Mouse (Mus musculus): ENCODE measurements around the gene S1pr2.
"Not testable (repeated sequence)": the region's sequence is repeated elsewhere in the genome, so short reads cannot be mapped to it uniquely, and the experiment has no call there.

The S1pr2 gene

GRCm38 (mm10) chr9:21000811-21001210 is 24.2 kb upstream of the S1pr2 start:
- DNase-seq (ENCODE audit: low spot score in 2 of 2): no peak

GRCm38 (mm10) chr9:20998337-20998736 is 21.8 kb upstream of the S1pr2 start:
- not testable (repeated sequence) for DNase-seq (ENCODE audit: low spot score in 2 of 2)

GRCm38 (mm10) chr9:20997065-20997464 is 20.5 kb upstream of the S1pr2 start:
- DNase-seq (ENCODE audit: low spot score in 2 of 2): no peak

- DNase-seq (ENCODE audit: low spot score in 2 of 2): no peak
Observed at GRCm38 (mm10) chr9:20995069-20995468, 18.5 kb upstream of the S1pr2 start.

GRCm38 (mm10) chr9:20993165-20993898 is 16.8 kb upstream of the S1pr2 start:
- DNase-seq (ENCODE audit: low spot score in 2 of 2): no peak

GRCm38 (mm10) chr9:20991587-20991986 is 15.0 kb upstream of the S1pr2 start:
- DNase-seq (ENCODE audit: low spot score in 2 of 2): no peak

GRCm38 (mm10) chr9:20990861-20991260 is 14.3 kb upstream of the S1pr2 start:
- peak in 1 of 2 experiments; percentile 64 for DNase-seq (ENCODE audit: low spot score in 2 of 2)

GRCm38 (mm10) chr9:20987953-20988352 is 11.4 kb upstream of the S1pr2 start:
- DNase-seq (ENCODE audit: low spot score in 2 of 2): no peak

- DNase-seq (ENCODE audit: low spot score in 2 of 2): peak; percentile 81
Observed at GRCm38 (mm10) chr9:20986952-20987686, 10.5 kb upstream of the S1pr2 start.

GRCm38 (mm10) chr9:20983169-20983568 is 6.6 kb upstream of the S1pr2 start:
- no peak for DNase-seq (ENCODE audit: low spot score in 2 of 2)

- DNase-seq (ENCODE audit: low spot score in 2 of 2): no peak
Observed at GRCm38 (mm10) chr9:20982171-20982570, 5.6 kb upstream of the S1pr2 start.

GRCm38 (mm10) chr9:20979769-20980168 is 3.2 kb upstream of the S1pr2 start:
- no peak for DNase-seq (ENCODE audit: low spot score in 2 of 2)

GRCm38 (mm10) chr9:20979181-20979580 is 2.6 kb upstream of the S1pr2 start:
- DNase-seq (ENCODE audit: low spot score in 2 of 2): no peak

GRCm38 (mm10) chr9:20978409-20979095 is 2.0 kb upstream of the S1pr2 start:
- DNase-seq (ENCODE audit: low spot score in 2 of 2): no peak

GRCm38 (mm10) chr9:20976961-20977689 is 544 bp upstream of the S1pr2 start:
- DNase-seq (ENCODE audit: low spot score in 2 of 2): no peak

- peak; percentile 67 to 68 for DNase-seq (ENCODE audit: low spot score in 2 of 2)
Observed at GRCm38 (mm10) chr9:20975431-20976215, 958 bp downstream of the S1pr2 start.

GRCm38 (mm10) chr9:20973682-20974075 is 2.9 kb downstream of the S1pr2 start:
- no peak for DNase-seq (ENCODE audit: low spot score in 2 of 2)

- no peak for DNase-seq (ENCODE audit: low spot score in 2 of 2)
Observed at GRCm38 (mm10) chr9:20973001-20973681, 3.4 kb downstream of the S1pr2 start.

GRCm38 (mm10) chr9:20972141-20972992 is 4.2 kb downstream of the S1pr2 start:
- peak; percentile 66 to 68 for DNase-seq (ENCODE audit: low spot score in 2 of 2)

- no peak for DNase-seq (ENCODE audit: low spot score in 2 of 2)
Observed at GRCm38 (mm10) chr9:20971751-20972140, 4.8 kb downstream of the S1pr2 start.
